Mouse (Mus musculus): Measurements from ENCODE around the gene Dgke.

GRCm38 (mm10) chr11:89046021-89046420 is 20.6 kb downstream of the Dgke start:
- TF ChIP-seq POLR2A (IDR thresholded peaks at IDR 0.05; ENCODE audit: insufficient read depth, low read length) (no peak), CTCF (IDR thresholded peaks at IDR 0.05; ENCODE audit: low read depth, low read length) (no peak)
